Comparison of ENCODE assay signal across 39 mouse cellular contexts in the genomic region with DNA sequence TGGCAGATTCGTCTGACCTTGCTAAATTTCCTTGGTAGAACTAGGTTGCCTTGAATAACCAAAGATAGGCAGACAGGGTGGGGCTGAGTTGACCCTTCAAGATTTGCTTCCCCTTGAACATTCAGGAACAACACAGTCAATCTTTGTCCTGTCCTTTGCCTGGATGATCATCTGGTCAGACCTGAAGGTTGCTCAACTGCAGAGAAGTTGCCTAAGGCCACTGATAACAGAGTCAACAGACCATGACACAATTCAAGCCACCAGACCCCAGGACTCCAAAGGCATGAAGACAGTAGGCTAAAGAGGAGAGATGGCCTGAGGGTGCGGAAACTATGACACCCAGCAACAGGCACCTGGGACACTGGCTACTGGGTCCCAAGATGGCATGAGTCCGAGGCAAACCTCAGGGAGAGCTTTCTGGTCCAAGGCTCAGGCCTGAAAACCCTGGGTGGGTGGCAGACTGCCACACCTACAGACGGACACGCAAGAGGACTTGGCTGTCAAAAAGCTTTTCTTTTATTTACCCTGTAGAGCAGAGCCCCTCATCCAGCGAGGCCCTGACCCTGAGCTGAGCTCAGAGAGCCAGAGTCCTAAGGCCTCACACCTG. TPM values are rescaled to one million over a fixed set of nuclear protein-coding genes. Genes with fewer than 3 reads are reported as not detected.
DNase-seq lines count a peak whose midpoint lies in the region; ATAC-seq and TF ChIP-seq lines count a peak whose summit lies in the region.
"Had no signal": no experiment of that assay in that cellular context is flagged by ENCODE, and none has a peak within 500 bp of the region (broad histone marks: within the 10 kb centered on the region; RNA-seq: fewer than 3 reads in every experiment).

No protein-coding gene starts in this region.

- intact Hi-C loops in heart, postnatal 36 days (cut with DNase I): no loop called here
- intact Hi-C loops in gastrocnemius, adult 2 months (cut with DNase I): no loop called here

- peak; percentile 67 to 73 for DNase-seq in cerebellum, postnatal 10 days
- no peak for DNase-seq in cerebellum, adult 18-20 months
- peak; percentile 58 for DNase-seq in heart, embryonic 10.5 days (ENCODE audit: low spot score)
- no peak for DNase-seq in heart, postnatal 36 days
- peak; percentile 35 for DNase-seq in 416B (ENCODE audit: low read depth)
- no peak for DNase-seq in gastrocnemius, adult 2 months
- DNase-seq: cerebellum, adult 9-10 months; gastrocnemius, postnatal 25 days; heart, adult 18-20 months; heart, postnatal 10 days; kidney, adult 18-20 months; kidney, postnatal 36 days; lung, adult 2 months; lung, postnatal 10 days; right cerebral cortex, postnatal 14 days; thymus, adult 2 months; thymus, postnatal 36 days had no signal

- peak; percentile 82 for ATAC-seq in liver, embryonic 16.5 days (ENCODE audit: low read depth)
- ATAC-seq: forebrain, embryonic 13.5 days; hindbrain, embryonic 16.5 days; midbrain, embryonic 13.5 days; Patski had no signal

- H3K27ac ChIP-seq in heart, embryonic 10.5 days: no peak overlapping the region
- peak overlapping the region; percentile 61 for H3K27ac ChIP-seq in liver, embryonic 16.5 days (ENCODE audit: low read length)
- no peak overlapping the region for H3K27ac ChIP-seq in gastrocnemius, adult 2 months
- H3K27ac ChIP-seq: embryonic facial prominence, embryonic 10.5 days; embryonic facial prominence, embryonic 15.5 days; forebrain, embryonic 13.5 days; heart, embryonic 13.5 days; hindbrain, embryonic 10.5 days; kidney, embryonic 15.5 days; layer of hippocampus, adult 2 months; left cerebral cortex, adult 2 months; limb, embryonic 12.5 days; macrophage; midbrain, embryonic 13.5 days had no signal

- H3K9me3 ChIP-seq in heart, embryonic 10.5 days: peaks cover 5% of the 10 kb centered on the region
- peaks cover 4% of the 10 kb centered on the region for H3K9me3 ChIP-seq in liver, embryonic 16.5 days (replicated peaks; ENCODE audit: control insufficient read depth, low read length)
- H3K9me3 ChIP-seq: midbrain, embryonic 13.5 days had no signal

- TF ChIP-seq CTCF in gastrocnemius, adult 2 months (IDR thresholded peaks at IDR 0.05): no peak

- H3K4me2 ChIP-seq in liver, embryonic 16.5 days (ENCODE audit: low read depth, low read length): no peak overlapping the region
- H3K4me2 ChIP-seq: embryonic facial prominence, embryonic 15.5 days; forebrain, embryonic 13.5 days; heart, embryonic 13.5 days; kidney, embryonic 15.5 days; limb, embryonic 12.5 days; midbrain, embryonic 13.5 days had no signal

- no peak overlapping the region for H3K9ac ChIP-seq in liver, embryonic 16.5 days (ENCODE audit: low read depth, low read length)
- H3K9ac ChIP-seq: embryonic facial prominence, embryonic 15.5 days; forebrain, embryonic 13.5 days; heart, embryonic 13.5 days; kidney, embryonic 15.5 days; limb, embryonic 12.5 days; midbrain, embryonic 13.5 days had no signal

- no peaks in the 10 kb centered on the region for H3K4me1 ChIP-seq in heart, embryonic 10.5 days
- no peaks in the 10 kb centered on the region; the same call in 1 of the 2 replicates for H3K4me1 ChIP-seq in liver, embryonic 16.5 days (ENCODE audit: control insufficient read depth, low read depth, low read length)
- H3K4me1 ChIP-seq: embryonic facial prominence, embryonic 15.5 days; forebrain, embryonic 13.5 days; heart, embryonic 13.5 days; hindbrain, embryonic 10.5 days; kidney, embryonic 15.5 days; limb, embryonic 12.5 days; midbrain, embryonic 13.5 days had no signal

- WGBS in heart, embryonic 10.5 days: 72% methylated on average over 6 of the region's 6 CpGs
- 57% methylated on average over 6 of the region's 6 CpGs for WGBS in liver, embryonic 16.5 days (ENCODE audit: insufficient replicate concordance)

- H3K36me3 ChIP-seq in heart, embryonic 10.5 days: no peaks in the 10 kb centered on the region
- H3K36me3 ChIP-seq in liver, embryonic 16.5 days (ENCODE audit: control insufficient read depth, insufficient read depth): no peaks in the 10 kb centered on the region
- H3K36me3 ChIP-seq: embryonic facial prominence, embryonic 10.5 days; embryonic facial prominence, embryonic 15.5 days; heart, embryonic 13.5 days; hindbrain, embryonic 10.5 days; kidney, embryonic 15.5 days; limb, embryonic 12.5 days; midbrain, embryonic 13.5 days had no signal

- 0 out of 2 replicates have a peak, but pooled peaks cover 7% of the 10 kb centered on the region for H3K27me3 ChIP-seq in heart, embryonic 10.5 days (ENCODE audit: insufficient read depth, poor library complexity, severe bottlenecking)
- H3K27me3 ChIP-seq in liver, embryonic 16.5 days (ENCODE audit: control insufficient read depth, insufficient read depth, low read depth, low read length): no peaks in the 10 kb centered on the region
- H3K27me3 ChIP-seq: embryonic facial prominence, embryonic 15.5 days; forebrain, embryonic 13.5 days; kidney, embryonic 15.5 days; limb, embryonic 12.5 days; midbrain, embryonic 13.5 days; Patski had no signal

- H3K4me3 ChIP-seq in heart, embryonic 10.5 days: no peak overlapping the region
- no peak overlapping the region for H3K4me3 ChIP-seq in liver, embryonic 16.5 days (ENCODE audit: low read depth, low read length)
- H3K4me3 ChIP-seq in gastrocnemius, adult 2 months: no peak overlapping the region
- H3K4me3 ChIP-seq: embryonic facial prominence, embryonic 10.5 days; embryonic facial prominence, embryonic 15.5 days; forebrain, embryonic 13.5 days; heart, embryonic 13.5 days; hindbrain, embryonic 10.5 days; kidney, embryonic 15.5 days; layer of hippocampus, adult 2 months; left cerebral cortex, adult 2 months; limb, embryonic 12.5 days; midbrain, embryonic 13.5 days had no signal

RNA-seq across cellular contexts. Expression of a gene that starts 4.3 kb away (rescaled TPM):
- polyA plus RNA-seq in heart, embryonic 10.5 days (2016; fragmentation: Nextera tagmentation; extraction: Ambion mirVana): not detected in 2 replicates
- total RNA-seq in heart, postnatal 36 days (2021): not detected
- 0.70 and 4.9 TPM in 2 replicates for polyA plus RNA-seq in liver, embryonic 16.5 days (2015; fragmentation: Nextera tagmentation; extraction: Ambion mirVana)
- not detected for total RNA-seq in gastrocnemius, adult 2 months (2021)
- total RNA-seq: heart, adult 18-20 months; heart, postnatal 10 days; layer of hippocampus, postnatal 14 days; left cerebral cortex, adult 2 months; left cerebral cortex, postnatal 25 days; megakaryocyte-erythroid progenitor cell, adult 5-6 weeks; MEL; monocyte, adult 5-6 weeks had no signal
- polyA plus RNA-seq: embryonic facial prominence, embryonic 10.5 days; forebrain, embryonic 13.5 days; heart, embryonic 13.5 days; hindbrain, embryonic 10.5 days; hindbrain, embryonic 16.5 days; intestine, embryonic 14.5 days; limb, embryonic 12.5 days; macrophage; midbrain, embryonic 13.5 days; neural tube, embryonic 14.5 days; Patski; stomach, embryonic 14.5 days had no signal

RNA-seq across cellular contexts. Expression of a gene that starts 28.0 kb away (rescaled TPM):
- 22.3 and 22.8 TPM in 2 replicates for polyA plus RNA-seq in heart, embryonic 10.5 days (2016; fragmentation: Nextera tagmentation; extraction: Ambion mirVana)
- total RNA-seq in heart, postnatal 36 days (2021): 10 to 100 TPM in 1 of 2 experiments, 1 to 10 TPM in 1; 10.0 to 11.1 TPM
- polyA plus RNA-seq in liver, embryonic 16.5 days (2015; fragmentation: Nextera tagmentation; extraction: Ambion mirVana): 10.7 and 11.7 TPM in 2 replicates
- total RNA-seq in gastrocnemius, adult 2 months (2021): 1 to 10 TPM; 7.3 to 7.7 TPM

RNA-seq across cellular contexts. Expression of a gene that starts 28.1 kb away (rescaled TPM):
- 48.1 and 62.2 TPM in 2 replicates for polyA plus RNA-seq in heart, embryonic 10.5 days (2016; fragmentation: Nextera tagmentation; extraction: Ambion mirVana)
- 10 to 100 TPM; 12.4 to 17.3 TPM for total RNA-seq in heart, postnatal 36 days (2021)
- polyA plus RNA-seq in liver, embryonic 16.5 days (2015; fragmentation: Nextera tagmentation; extraction: Ambion mirVana): 25.6 and 27.6 TPM in 2 replicates
- total RNA-seq in gastrocnemius, adult 2 months (2021): 10 to 100 TPM in 1 of 2 experiments, 1 to 10 TPM in 1; 10.0 to 11.4 TPM

RNA-seq across cellular contexts. Expression of a gene that starts 41.3 kb away (rescaled TPM):
- 39.9 and 43.6 TPM in 2 replicates for polyA plus RNA-seq in heart, embryonic 10.5 days (2016; fragmentation: Nextera tagmentation; extraction: Ambion mirVana)
- total RNA-seq in heart, postnatal 36 days (2021): 10 to 100 TPM; 22.6 to 24.5 TPM
- polyA plus RNA-seq in liver, embryonic 16.5 days (2015; fragmentation: Nextera tagmentation; extraction: Ambion mirVana): 24.8 and 27.3 TPM in 2 replicates
- total RNA-seq in gastrocnemius, adult 2 months (2021): 10 to 100 TPM; 19.0 to 24.6 TPM

RNA-seq across cellular contexts. Expression of a gene that starts 41.5 kb away (rescaled TPM):
- 89.6 and 104 TPM in 2 replicates for polyA plus RNA-seq in heart, embryonic 10.5 days (2016; fragmentation: Nextera tagmentation; extraction: Ambion mirVana)
- total RNA-seq in heart, postnatal 36 days (2021): 10 to 100 TPM; 13.7 to 15.3 TPM
- 41.4 and 42.3 TPM in 2 replicates for polyA plus RNA-seq in liver, embryonic 16.5 days (2015; fragmentation: Nextera tagmentation; extraction: Ambion mirVana)
- 10 to 100 TPM in 1 of 2 experiments, 1 to 10 TPM in 1; 9.4 to 10.8 TPM for total RNA-seq in gastrocnemius, adult 2 months (2021)

Comparison
In these comparisons a context has a peak if more than half of its experiments do, and no peak if none do; other contexts are left out.
1. DNase-seq: peak in cerebellum, postnatal 10 days (2 of 2), heart, embryonic 10.5 days (single experiment) and 416B (single experiment); none in cerebellum, adult 18-20 months (0 of 2), heart, postnatal 36 days (0 of 2) and gastrocnemius, adult 2 months (single experiment).